Mouse (Mus musculus) liver, embryonic 14.5 days (tissue): ENCODE measurements at regions not wholly inside any gene's neighbourhood (a gene's known extent, or its start where the extent isn't known, plus 50 kb on each side); places are given as distances from the start of the nearest gene placed in this dataset.

Source experiments
- CTCF ChIP-seq: IDR thresholded peaks from 2 replicates; pipeline ENCODE4 v1.5.1; 2016; ENCODE audit warnings: antibody characterized with exemption, low read depth, control low read depth
- EP300 ChIP-seq: IDR thresholded peaks from 2 replicates; pipeline ENCODE4 v1.6.1; 2016; ENCODE audit warnings: antibody characterized with exemption, low read depth

DNA sequence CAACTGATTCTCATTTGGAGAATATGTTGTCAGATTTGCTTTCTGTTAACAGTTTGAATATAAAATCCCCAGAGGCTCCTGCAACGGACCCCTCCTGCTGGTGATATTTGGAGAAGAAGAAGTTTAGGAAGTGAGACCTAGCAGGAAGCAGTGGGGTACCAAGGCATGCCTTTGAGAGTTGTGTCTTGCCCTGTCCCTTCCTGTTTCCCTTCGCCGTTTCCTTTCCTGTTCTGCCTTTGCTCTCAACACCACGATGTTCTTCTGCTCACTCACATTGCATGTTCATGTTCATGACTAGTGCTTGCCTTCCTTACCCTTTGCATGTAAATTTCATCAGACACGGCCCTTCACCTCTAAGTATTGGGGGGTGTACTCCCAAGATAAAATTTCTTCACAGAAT lies 254.0 kb downstream of the Tle4 start:
- no peak for TF ChIP-seq EP300
- TF ChIP-seq CTCF: no peak
